Mouse (Mus musculus): ENCODE data around the gene Nfu1.

- TF ChIP-seq CTCF (IDR thresholded peaks at IDR 0.05; ENCODE audit: low read depth, low read length): no peak
- no peak for TF ChIP-seq POLR2A (IDR thresholded peaks at IDR 0.05; ENCODE audit: insufficient read depth, low read length)
- TF ChIP-seq EP300 (IDR thresholded peaks at IDR 0.05; ENCODE audit: insufficient read depth, low read depth, low read length): no peak
These were observed 17.9 kb downstream of the Nfu1 start for GRCm38 (mm10) chr6:87026980-87027379.
